Mouse (Mus musculus) CH12.LX (cell line): ENCODE measurements at regions not wholly inside any gene's neighbourhood (a gene's known extent, or its start where the extent isn't known, plus 50 kb on each side); places are given as distances from the start of the nearest gene placed in this dataset.

Experiments used
- DNase-seq: peaks from one replicate; pipeline ENCODE4 v3.0.0-alpha.2; 2013; ENCODE audit errors: extremely low read depth
- H3K27ac ChIP-seq: 2 replicates; pipeline ENCODE4 v1.5.1; 2012; ENCODE audit warnings: low read depth, mild to moderate bottlenecking, control low read depth, moderate library complexity; ENCODE audit not compliant: insufficient read depth
- H3K27me3 ChIP-seq: replicated peaks from 2 replicates; pipeline ENCODE3; 2012; ENCODE audit warnings: inconsistent platforms
- H3K36me3 ChIP-seq, 2 experiments: replicated peaks in 1 of 2; 2 replicates each; pipeline versions ENCODE3 to v1.6.1; 2012; ENCODE audit warnings: inconsistent platforms in 1 of 2, low read length in 1 of 2, mild to moderate bottlenecking in 1 of 2, mixed read lengths in 1 of 2, moderate library complexity in 1 of 2; ENCODE audit not compliant: control insufficient read depth in 1 of 2, insufficient read depth in 1 of 2
- H3K4me1 ChIP-seq, 2 experiments: 2 replicates each; pipeline ENCODE4 v1.6.1; 2012; ENCODE audit warnings: inconsistent platforms in 1 of 2, moderate library complexity in 1 of 2; ENCODE audit not compliant: insufficient read depth in 2 of 2, control insufficient read depth in 1 of 2
- H3K4me2 ChIP-seq: 2 replicates; pipeline ENCODE4 v1.6.1; 2012; ENCODE audit warnings: low read depth, mild to moderate bottlenecking, control low read depth; ENCODE audit not compliant: poor library complexity, insufficient read depth, severe bottlenecking
- H3K4me3 ChIP-seq, 3 experiments: fragments of 150-350 bp in 1 of 3; sonication (generic) in 1 of 3; replicated peaks in 1 of 3; 2 replicates each; pipeline versions ENCODE3 to v1.5.1; 2011 to 2012; ENCODE audit warnings: low read depth in 2 of 3, low read length in 2 of 3, mild to moderate bottlenecking in 2 of 3, moderate library complexity in 2 of 3, control low read depth in 1 of 3, improper control_type of control experiment in 1 of 3, inconsistent platforms in 1 of 3, mixed read lengths in 1 of 3; ENCODE audit not compliant: poor library complexity in 1 of 3
- H3K79me2 ChIP-seq: replicated peaks from 2 replicates; pipeline ENCODE4 v1.6.1; 2012; ENCODE audit warnings: mild to moderate bottlenecking, moderate library complexity; ENCODE audit not compliant: control insufficient read depth, poor library complexity, insufficient read depth, severe bottlenecking; ENCODE audit errors: extremely low read depth
- H3K9ac ChIP-seq: 2 replicates; pipeline ENCODE4 v1.6.1; 2012; ENCODE audit warnings: low read depth, mild to moderate bottlenecking, control low read depth, moderate library complexity; ENCODE audit not compliant: insufficient read depth
- H3K9me3 ChIP-seq: replicated peaks from 2 replicates; pipeline ENCODE3; 2012; ENCODE audit warnings: low read length, inconsistent platforms, mixed read lengths
- BHLHE40 ChIP-seq: IDR thresholded peaks from 2 replicates; pipeline ENCODE4 v1.6.1; 2011; ENCODE audit warnings: mild to moderate bottlenecking, low read depth, low read length, improper control_type of control experiment
- CHD1 ChIP-seq: IDR thresholded peaks from 2 replicates; pipeline ENCODE4 v1.6.1; 2012; ENCODE audit warnings: low read depth, low read length, improper control_type of control experiment, inconsistent platforms
- E2F4 ChIP-seq: IDR thresholded peaks from 2 replicates; pipeline ENCODE4 v1.6.1; 2011; ENCODE audit warnings: low read depth, low read length, improper control_type of control experiment; ENCODE audit not compliant: insufficient replicate concordance
- EP300 ChIP-seq: IDR thresholded peaks from 2 replicates; pipeline ENCODE4 v1.6.1; 2011; ENCODE audit warnings: low read length, improper control_type of control experiment
- ETS1 ChIP-seq: conservative IDR thresholded peaks from 2 replicates; pipeline ENCODE4 v1.6.1; 2012; ENCODE audit warnings: low read depth, mild to moderate bottlenecking, inconsistent platforms, low read length, improper control_type of control experiment, moderate library complexity
- GABPA ChIP-seq: IDR thresholded peaks from 2 replicates; pipeline ENCODE4 v1.6.1; 2012; ENCODE audit warnings: low read depth, low read length, improper control_type of control experiment, inconsistent platforms; ENCODE audit not compliant: insufficient replicate concordance
- HCFC1 ChIP-seq: IDR thresholded peaks from 2 replicates; pipeline ENCODE4 v1.6.1; 2012; ENCODE audit warnings: low read depth, mild to moderate bottlenecking, inconsistent platforms, low read length, improper control_type of control experiment
- JUN ChIP-seq: IDR thresholded peaks from 2 replicates; pipeline ENCODE4 v1.6.1; 2011; ENCODE audit warnings: low read depth, mild to moderate bottlenecking, low read length, improper control_type of control experiment, moderate library complexity; ENCODE audit not compliant: insufficient read depth
- JUND ChIP-seq: conservative IDR thresholded peaks from 2 replicates; pipeline ENCODE4 v1.6.1; 2011; ENCODE audit warnings: low read depth, low read length, improper control_type of control experiment
- KAT2A ChIP-seq: IDR thresholded peaks from 2 replicates; pipeline ENCODE4 v1.6.1; 2012; ENCODE audit warnings: low read length, improper control_type of control experiment, inconsistent platforms; ENCODE audit not compliant: insufficient replicate concordance
- MAFK ChIP-seq: IDR thresholded peaks from 2 replicates; pipeline ENCODE4 v1.6.1; 2011; ENCODE audit warnings: low read length, improper control_type of control experiment; ENCODE audit not compliant: insufficient replicate concordance
- MEF2A ChIP-seq: IDR thresholded peaks from 2 replicates; pipeline ENCODE4 v1.6.1; 2014; ENCODE audit warnings: low read depth, mild to moderate bottlenecking, inconsistent platforms, low read length, improper control_type of control experiment, borderline replicate concordance
- MXI1 ChIP-seq: IDR thresholded peaks from 2 replicates; pipeline ENCODE4 v1.6.1; 2011; ENCODE audit warnings: mild to moderate bottlenecking, low read depth, low read length, improper control_type of control experiment
- MYC ChIP-seq: IDR thresholded peaks from 2 replicates; pipeline ENCODE4 v1.6.1; 2011; ENCODE audit warnings: low read depth, mild to moderate bottlenecking, improper control_type of control experiment, low read length
- NRF1 ChIP-seq: IDR thresholded peaks from 2 replicates; pipeline ENCODE4 v1.6.1; 2014; ENCODE audit warnings: low read depth, mild to moderate bottlenecking, inconsistent platforms, low read length, improper control_type of control experiment, moderate library complexity
- POLR2AphosphoS2 ChIP-seq: IDR thresholded peaks from 2 replicates; pipeline ENCODE4 v1.6.1; 2011; ENCODE audit warnings: low read depth, low read length, improper control_type of control experiment
- RAD21 ChIP-seq: IDR thresholded peaks from 2 replicates; pipeline ENCODE4 v1.6.1; 2011; ENCODE audit warnings: low read depth, mild to moderate bottlenecking, low read length, improper control_type of control experiment, moderate library complexity
- TBP ChIP-seq: conservative IDR thresholded peaks from 2 replicates; pipeline ENCODE4 v1.6.1; 2011; ENCODE audit warnings: low read depth, low read length, improper control_type of control experiment
- UBTF ChIP-seq: IDR thresholded peaks from 2 replicates; pipeline ENCODE4 v1.6.1; 2012; ENCODE audit warnings: low read depth, mild to moderate bottlenecking, inconsistent platforms, low read length, improper control_type of control experiment, moderate library complexity
- USF2 ChIP-seq: conservative IDR thresholded peaks from 2 replicates; pipeline ENCODE4 v1.6.1; 2011; ENCODE audit warnings: low read depth, low read length, improper control_type of control experiment
- ZKSCAN1 ChIP-seq: IDR thresholded peaks from 2 replicates; pipeline ENCODE4 v1.6.1; 2012; ENCODE audit warnings: low read depth, inconsistent platforms, low read length, improper control_type of control experiment, borderline replicate concordance
- ZMIZ1 ChIP-seq: IDR thresholded peaks from 2 replicates; pipeline ENCODE4 v1.6.1; 2012; ENCODE audit warnings: low read depth, mild to moderate bottlenecking, inconsistent platforms, low read length, improper control_type of control experiment
- ZNF384 ChIP-seq: IDR thresholded peaks from 2 replicates; pipeline ENCODE4 v1.6.1; 2012; ENCODE audit warnings: low read depth, low read length, improper control_type of control experiment, inconsistent platforms
- dilution Hi-C: fragments of 300-500 bp; cut with MboI; formaldehyde crosslinking; loops from 2 replicates; pipeline ENCODE4 v1.14.3; 2020; ENCODE audit warnings: low sequenced_read_pairs; ENCODE audit not compliant: extremely low pct_unique_long_range_greater_than_20kb, extremely low pct_ligation_motif_present
- in situ Hi-C: fragments of 300-500 bp; cut with MboI; formaldehyde crosslinking; loops from 3 replicates; pipeline ENCODE4 v1.14.3; 2019; ENCODE audit warnings: low sequenced_read_pairs, low pct_ligation_motif_present, low pct_unique_long_range_greater_than_20kb, mixed read lengths

- H3K4me1 ChIP-seq, result peaks cover 0 to 18% of the 10 kb centered on the region in 2 experiments; a peak in 2 of 4 replicates
- no peak for DNase-seq
- no peaks in the 10 kb centered on the region for H3K9me3 ChIP-seq
- in situ Hi-C loops, result no loop called here
- H3K79me2 ChIP-seq, result no peaks in the 10 kb centered on the region
- no peaks in the 10 kb centered on the region for H3K27me3 ChIP-seq
- no peak for TF ChIP-seq ETS1
- TF ChIP-seq ZKSCAN1, result no peak
- TF ChIP-seq ZNF384, result no peak
- no peak for TF ChIP-seq HCFC1
- no peak for TF ChIP-seq MEF2A
- TF ChIP-seq ZMIZ1, result no peak
- no peak for TF ChIP-seq CHD1
- TF ChIP-seq EP300, result no peak
- no peak for TF ChIP-seq POLR2AphosphoS2
- no peak for TF ChIP-seq JUN
- TF ChIP-seq USF2, result no peak
- no peak for TF ChIP-seq JUND
- TF ChIP-seq E2F4, result no peak
- no peak overlapping the region for H3K27ac ChIP-seq
- no peaks in the 10 kb centered on the region for H3K36me3 ChIP-seq
- H3K9ac ChIP-seq, result no peak overlapping the region
- H3K4me3 ChIP-seq, result no peak overlapping the region
- dilution Hi-C loops, result no loop called here
- no peak overlapping the region for H3K4me2 ChIP-seq
These were observed 91.7 kb upstream of the Htr1f start for GRCm38 (mm10) chr16:65197203-65197844.

DNA sequence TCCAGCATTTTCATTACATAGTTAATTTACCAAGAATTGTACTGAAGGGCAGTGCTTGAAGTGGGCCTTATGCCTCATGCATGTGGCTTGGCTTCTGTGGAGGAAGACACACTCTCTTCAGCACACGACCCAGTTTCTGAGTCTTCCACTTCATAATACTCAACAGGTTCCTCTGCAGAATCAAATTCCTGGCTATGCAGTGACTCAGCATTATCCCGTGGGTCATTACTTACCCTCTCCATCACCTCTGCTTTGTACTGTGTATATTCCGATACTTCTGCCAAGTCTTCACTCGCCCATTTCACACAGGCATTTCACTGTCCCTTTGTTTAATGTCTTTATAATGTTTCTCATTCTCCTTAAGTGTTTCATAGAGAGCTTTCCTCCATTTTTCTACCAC is 90.1 kb upstream of the Htr1f start:
- H3K9me3 ChIP-seq, result no peaks in the 10 kb centered on the region
- no peak overlapping the region for H3K27ac ChIP-seq
- H3K27me3 ChIP-seq, result no peaks in the 10 kb centered on the region
- no peak overlapping the region for H3K9ac ChIP-seq
- DNase-seq, result no peak
- peaks cover 0 to 18% of the 10 kb centered on the region in 2 experiments; a peak in 2 of 4 replicates for H3K4me1 ChIP-seq
- no peaks in the 10 kb centered on the region for H3K36me3 ChIP-seq
- TF ChIP-seq TBP (no peak), RAD21 (no peak), NRF1 (no peak), USF2 (no peak), ZMIZ1 (no peak), MXI1 (no peak), EP300 (no peak), UBTF (no peak), BHLHE40 (no peak), MEF2A (no peak), JUN (no peak), GABPA (no peak), MAFK (no peak), MYC (no peak), KAT2A (no peak)
- H3K4me3 ChIP-seq, result no peak overlapping the region
- no peak overlapping the region for H3K4me2 ChIP-seq
- H3K79me2 ChIP-seq, result no peaks in the 10 kb centered on the region
- dilution Hi-C loops, result no loop called here
- in situ Hi-C loops, result no loop called here
